Mouse (Mus musculus) liver, embryonic 12.5 days (tissue): ENCODE measurements around the gene Armcx3. TPM values are rescaled to one million over a fixed set of nuclear protein-coding genes. Genes with fewer than 3 reads are reported as not detected.
"Not testable (repeated sequence)": the region's sequence is repeated elsewhere in the genome, so short reads cannot be mapped to it uniquely, and the experiment has no call there.

ENCODE experiments used
- ATAC-seq: fragments of 200-750 bp; cut with Nextera tagmentation; 2 replicates; pipeline ENCODE4 v1.8.0; 2017; ENCODE audit warnings: moderate number of reproducible peaks, mild to moderate bottlenecking, moderate library complexity
- H3K27ac ChIP-seq: fragments of 300-500 bp; sonication (generic); 2 replicates; pipeline ENCODE4 v1.5.1; 2016; ENCODE audit warnings: mild to moderate bottlenecking
- H3K27me3 ChIP-seq: fragments of 300-500 bp; sonication (generic); replicated peaks from 2 replicates; pipeline ENCODE4 v1.6.1; 2016; ENCODE audit warnings: mild to moderate bottlenecking, moderate library complexity
- H3K36me3 ChIP-seq: fragments of 300-500 bp; sonication (generic); 2 replicates; pipeline ENCODE4 v1.6.1; 2016; ENCODE audit warnings: mild to moderate bottlenecking, moderate library complexity
- H3K4me1 ChIP-seq: fragments of 300-500 bp; sonication (generic); 2 replicates; pipeline ENCODE4 v1.6.1; 2016
- H3K4me2 ChIP-seq: fragments of 300-500 bp; sonication (generic); 2 replicates; pipeline ENCODE4 v1.6.1; 2016; ENCODE audit warnings: mild to moderate bottlenecking, moderate library complexity
- H3K4me3 ChIP-seq: fragments of 300-500 bp; sonication (generic); 2 replicates; pipeline ENCODE4 v1.5.1; 2016; ENCODE audit warnings: mild to moderate bottlenecking, moderate library complexity
- H3K9ac ChIP-seq: fragments of 300-500 bp; sonication (generic); 2 replicates; pipeline ENCODE4 v1.6.1; 2016; ENCODE audit warnings: mild to moderate bottlenecking, moderate library complexity
- H3K9me3 ChIP-seq: fragments of 300-500 bp; sonication (generic); replicated peaks from 2 replicates; pipeline ENCODE4 v1.6.1; 2016; ENCODE audit warnings: mild to moderate bottlenecking, moderate library complexity
- WGBS: fragments of 180-500 bp; shearing (Covaris S2); methylation state at CpG from one replicate; pipeline ENCODE4 v1.1.7; 2016; ENCODE audit not compliant: insufficient replicate concordance; 5-methylcytosine and 5-hydroxymethylcytosine counted together
- polyA plus RNA-seq: library from polyadenylated mRNA; unstranded; fragments of >200 nt; fragmentation: Nextera tagmentation; extraction: Ambion mirVana; gene quantifications from 2 replicates; pipeline ENCODE4 v1.2.1, GENCODE M21; 2016

The Armcx3 gene
- 22.1 and 22.8 TPM in 2 replicates for polyA plus RNA-seq

- peak within 1 kb of the TSS; percentile 74 for H3K4me2 ChIP-seq
- no peaks in the 10 kb centered on the region for H3K36me3 ChIP-seq
- H3K4me3 ChIP-seq, result peak within 1 kb of the TSS; percentile 68
- H3K9me3 ChIP-seq, result no peaks in the 10 kb centered on the region
- peaks cover 8% of the 10 kb centered on the region for H3K4me1 ChIP-seq
- H3K27ac ChIP-seq, result peak within 1 kb of the TSS; percentile 66
- peak; percentile 88 for ATAC-seq
- peak within 1 kb of the TSS; percentile 75 for H3K9ac ChIP-seq
- 0 out of 2 replicates have a peak, but pooled peaks cover 5% of the 10 kb centered on the region for H3K27me3 ChIP-seq
- WGBS, result 11% methylated on average over 44 of the region's 46 CpGs
These were observed at the start of gene Armcx3 for GRCm38 (mm10) chrX:134756434-134757292. Gene Armcx3, plus strand, starts transcription at chrX:134756595.

- H3K9ac ChIP-seq, result no peak overlapping the region
- H3K9me3 ChIP-seq, result no peaks in the 10 kb centered on the region
- H3K4me1 ChIP-seq, result no peaks in the 10 kb centered on the region
- no peak overlapping the region for H3K4me2 ChIP-seq
- H3K27ac ChIP-seq, result no peak overlapping the region
- ATAC-seq, result no peak
- 53% methylated on average over 3 of the region's 3 CpGs for WGBS
- H3K36me3 ChIP-seq, result no peaks in the 10 kb centered on the region
- no peak overlapping the region for H3K4me3 ChIP-seq
- 0 out of 2 replicates have a peak, but pooled peaks cover 3% of the 10 kb centered on the region for H3K27me3 ChIP-seq
These were observed 39.5 kb upstream of the Armcx3 start for GRCm38 (mm10) chrX:134716863-134717262.

GRCm38 (mm10) chrX:134717752-134718308 lies 38.6 kb upstream of the Armcx3 start, which contains the start of gene Armcx1:
Gene Armcx1, plus strand, starts transcription at chrX:134717963.
- 10% methylated on average over 16 of the region's 16 CpGs for WGBS
- peak within 1 kb of the TSS; percentile 61 for H3K9ac ChIP-seq
- peak within 1 kb of the TSS; percentile 68 for H3K27ac ChIP-seq

GRCm38 (mm10) chrX:134718524-134718923 lies 37.9 kb upstream of the Armcx3 start:
- Histone ChIP-seq H3K4me3 (peak overlapping the region; percentile 59), H3K9ac (peak overlapping the region; percentile 61), H3K9me3 (no peaks in the 10 kb centered on the region), H3K36me3 (no peaks in the 10 kb centered on the region), H3K4me1 (no peaks in the 10 kb centered on the region), H3K27ac (peak overlapping the region; percentile 68; the same call in 1 of the 2 replicates), H3K27me3 (0 out of 2 replicates have a peak, but pooled peaks cover 3% of the 10 kb centered on the region), H3K4me2 (peak overlapping the region; percentile 77)
- peak; percentile 74; the same call in 1 of the 2 replicates for ATAC-seq
- WGBS, result 16% methylated on average over 14 of the region's 14 CpGs

More at GRCm38 (mm10) chrX:134717752-134718308, 38.6 kb upstream of the Armcx3 start, which contains the start of gene Armcx1:
- H3K4me2 ChIP-seq, result peak within 1 kb of the TSS; percentile 77
- H3K9me3 ChIP-seq, result no peaks in the 10 kb centered on the region
- H3K4me1 ChIP-seq, result no peaks in the 10 kb centered on the region
- ATAC-seq, result peak; percentile 89
- H3K4me3 ChIP-seq, result peak within 1 kb of the TSS; percentile 59
- H3K27me3 ChIP-seq, result 0 out of 2 replicates have a peak, but pooled peaks cover 3% of the 10 kb centered on the region
- no peaks in the 10 kb centered on the region for H3K36me3 ChIP-seq

- ATAC-seq, result not testable (repeated sequence)
- WGBS, result 41% methylated on average over 2 of the region's 2 CpGs
These were observed 32.6 kb upstream of the Armcx3 start for GRCm38 (mm10) chrX:134723762-134724161.

GRCm38 (mm10) chrX:134729778-134730177 lies 26.6 kb upstream of the Armcx3 start:
- Histone ChIP-seq H3K27ac (no peak overlapping the region), H3K4me1 (no peaks in the 10 kb centered on the region), H3K9me3 (no peaks in the 10 kb centered on the region), H3K36me3 (no peaks in the 10 kb centered on the region), H3K4me2 (no peak overlapping the region), H3K27me3 (0 out of 2 replicates have a peak, but pooled peaks cover 8% of the 10 kb centered on the region), H3K4me3 (no peak overlapping the region), H3K9ac (no peak overlapping the region)
- ATAC-seq, result no peak
- 31% methylated on average over 4 of the region's 4 CpGs for WGBS

More at GRCm38 (mm10) chrX:134723762-134724161, 32.6 kb upstream of the Armcx3 start:
- H3K4me3 ChIP-seq, H3K36me3 ChIP-seq, H3K27ac ChIP-seq, H3K9ac ChIP-seq, H3K9me3 ChIP-seq, H3K27me3 ChIP-seq, H3K4me2 ChIP-seq, H3K4me1 ChIP-seq: not testable (repeated sequence)

- H3K4me2 ChIP-seq, result no peak overlapping the region
- no peak overlapping the region for H3K9ac ChIP-seq
- WGBS, result 92% methylated on average over 1 of the region's 1 CpGs
- H3K36me3 ChIP-seq, result no peaks in the 10 kb centered on the region
- H3K9me3 ChIP-seq, result no peaks in the 10 kb centered on the region
- peaks cover 7% of the 10 kb centered on the region; the same call in 1 of the 2 replicates for H3K4me1 ChIP-seq
- no peak overlapping the region for H3K4me3 ChIP-seq
- H3K27ac ChIP-seq, result no peak overlapping the region
- peak; percentile 52 for ATAC-seq
- 0 out of 2 replicates have a peak, but pooled peaks cover 9% of the 10 kb centered on the region for H3K27me3 ChIP-seq
These were observed 18.6 kb upstream of the Armcx3 start for GRCm38 (mm10) chrX:134737796-134738195.

- H3K4me1 ChIP-seq, result peaks cover 7% of the 10 kb centered on the region; the same call in 1 of the 2 replicates
- WGBS, result 44% methylated on average over 4 of the region's 4 CpGs
- no peak overlapping the region for H3K27ac ChIP-seq
- no peak for ATAC-seq
- no peaks in the 10 kb centered on the region for H3K9me3 ChIP-seq
- no peaks in the 10 kb centered on the region for H3K36me3 ChIP-seq
- H3K9ac ChIP-seq, result no peak overlapping the region
- no peak overlapping the region for H3K4me2 ChIP-seq
- no peak overlapping the region for H3K4me3 ChIP-seq
- 0 out of 2 replicates have a peak, but pooled peaks cover 7% of the 10 kb centered on the region for H3K27me3 ChIP-seq
These were observed 17.2 kb upstream of the Armcx3 start for GRCm38 (mm10) chrX:134739160-134739559.

GRCm38 (mm10) chrX:134741862-134742261 lies 14.5 kb upstream of the Armcx3 start:
- H3K4me2 ChIP-seq, result no peak overlapping the region
- no peaks in the 10 kb centered on the region for H3K36me3 ChIP-seq
- ATAC-seq, result no peak
- H3K9ac ChIP-seq, result no peak overlapping the region
- H3K4me1 ChIP-seq, result peaks cover 7% of the 10 kb centered on the region; the same call in 1 of the 2 replicates
- H3K27me3 ChIP-seq, result no peaks in the 10 kb centered on the region
- H3K4me3 ChIP-seq, result no peak overlapping the region
- 47% methylated on average over 5 of the region's 5 CpGs for WGBS
- H3K9me3 ChIP-seq, result no peaks in the 10 kb centered on the region
- no peak overlapping the region for H3K27ac ChIP-seq

GRCm38 (mm10) chrX:134746459-134746858 lies 9.9 kb upstream of the Armcx3 start:
- Histone ChIP-seq H3K27me3 (no peaks in the 10 kb centered on the region), H3K27ac (no peak overlapping the region), H3K9me3 (no peaks in the 10 kb centered on the region), H3K4me3 (no peak overlapping the region), H3K4me1 (peaks cover 9% of the 10 kb centered on the region), H3K36me3 (no peaks in the 10 kb centered on the region), H3K9ac (no peak overlapping the region), H3K4me2 (no peak overlapping the region)
- WGBS, result 29% methylated on average over 5 of the region's 5 CpGs
- ATAC-seq, result no peak

- no peaks in the 10 kb centered on the region for H3K9me3 ChIP-seq
- H3K4me3 ChIP-seq, result peak within 1 kb of the TSS; percentile 59
- 11% methylated on average over 32 of the region's 36 CpGs for WGBS
- H3K27ac ChIP-seq, result peak within 1 kb of the TSS; percentile 25
- H3K36me3 ChIP-seq, result no peaks in the 10 kb centered on the region
- peak within 1 kb of the TSS; percentile 82 for H3K4me2 ChIP-seq
- peak within 1 kb of the TSS; percentile 67 for H3K9ac ChIP-seq
- peaks cover 9% of the 10 kb centered on the region for H3K4me1 ChIP-seq
- 0 out of 2 replicates have a peak, but pooled peaks cover 5% of the 10 kb centered on the region for H3K27me3 ChIP-seq
- ATAC-seq, result peak; percentile 94
These were observed 5.4 kb upstream of the Armcx3 start, which contains the start of gene Armcx6 for GRCm38 (mm10) chrX:134750764-134751592. Gene Armcx6, minus strand, starts transcription at chrX:134751417.
